13 mouse cellular contexts compared by ENCODE assay signal in the genomic region with DNA sequence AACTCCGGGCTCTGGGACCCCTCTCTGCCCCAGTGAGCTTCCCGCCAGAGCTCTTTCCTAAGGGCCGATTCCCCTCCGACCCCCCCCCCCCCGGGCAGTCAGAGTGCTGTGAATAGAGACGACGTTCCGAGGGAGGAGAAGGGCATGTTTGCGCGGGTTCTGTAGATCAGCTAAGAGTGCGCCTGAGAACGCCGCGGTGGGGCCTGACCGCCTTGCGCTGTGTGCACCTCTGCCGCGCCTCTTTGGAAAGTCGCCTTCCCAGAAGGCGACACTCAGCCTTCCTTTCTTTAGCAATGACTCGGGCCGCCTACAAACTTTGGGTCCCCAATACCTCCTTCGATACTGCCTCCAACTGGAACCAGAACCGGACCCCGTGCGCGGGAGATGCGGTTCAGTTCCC. TPM values are rescaled to one million over a fixed set of nuclear protein-coding genes. Genes with fewer than 3 reads are reported as not detected.
DNase-seq lines count a peak whose midpoint lies in the region; ATAC-seq and TF ChIP-seq lines count a peak whose summit lies in the region.
"Had no signal": no experiment of that assay in that cellular context is flagged by ENCODE, and none has a peak within 500 bp of the region (broad histone marks: within the 10 kb centered on the region; RNA-seq: fewer than 3 reads in every experiment).

No protein-coding gene starts in this region.

- H3K9ac ChIP-seq in hindbrain, embryonic 13.5 days = no peak overlapping the region
- H3K9ac ChIP-seq in limb, embryonic 12.5 days (replicated peaks) = no peak overlapping the region
- H3K9ac ChIP-seq: neural tube, embryonic 13.5 days had no signal

- H3K36me3 ChIP-seq in hindbrain, embryonic 10.5 days = 0 out of 2 replicates have a peak, but pooled peaks cover 3% of the 10 kb centered on the region
- H3K36me3 ChIP-seq in hindbrain, embryonic 13.5 days = no peaks in the 10 kb centered on the region
- no peaks in the 10 kb centered on the region for H3K36me3 ChIP-seq in testis, adult 2 months (ENCODE audit: control insufficient read depth, insufficient read depth, low read length)
- 0 out of 2 replicates have a peak, but pooled peaks cover 4% of the 10 kb centered on the region for H3K36me3 ChIP-seq in limb, embryonic 12.5 days
- H3K36me3 ChIP-seq: neural tube, embryonic 13.5 days had no signal

- ATAC-seq in hindbrain, embryonic 13.5 days (ENCODE audit: low FRiP score) = no peak
- no peak for ATAC-seq in limb, embryonic 12.5 days (ENCODE audit: insufficient number of reproducible peaks, insufficient read depth, low FRiP score, low TSS enrichment, low read depth)
- no peak for ATAC-seq in megakaryocyte progenitor cell, adult 5-6 weeks (replicated peaks; ENCODE audit: poor library complexity)

- DNase-seq in hindbrain, embryonic 10.5 days (ENCODE audit: low spot score) = no peak
- no peak for DNase-seq in testis, postnatal 10 days (ENCODE audit: low spot score)
- no peak for DNase-seq in thymus, postnatal 0 days (ENCODE audit: low spot score)
- DNase-seq in adrenal gland, adult 8-10 months = no peak
- DNase-seq: right cerebral cortex, postnatal 4 days; thymus, postnatal 14 days had no signal

- peaks cover 79% of the 10 kb centered on the region for H3K27me3 ChIP-seq in hindbrain, embryonic 10.5 days (ENCODE audit: insufficient read depth, poor library complexity, severe bottlenecking)
- H3K27me3 ChIP-seq in hindbrain, embryonic 13.5 days = peaks cover 83% of the 10 kb centered on the region
- H3K27me3 ChIP-seq in testis, adult 2 months (ENCODE audit: control insufficient read depth, insufficient read depth, low read length) = no peaks in the 10 kb centered on the region
- H3K27me3 ChIP-seq in limb, embryonic 12.5 days = peaks cover 83% of the 10 kb centered on the region
- H3K27me3 ChIP-seq: CH12.LX had no signal

- TF ChIP-seq CTCF in testis, adult 2 months (IDR thresholded peaks at IDR 0.05; ENCODE audit: control insufficient read depth, insufficient read depth, insufficient replicate concordance, low read depth, low read length) = no peak

- H3K4me3 ChIP-seq in hindbrain, embryonic 10.5 days = peak overlapping the region; percentile 29
- no peak overlapping the region for H3K4me3 ChIP-seq in hindbrain, embryonic 13.5 days
- H3K4me3 ChIP-seq in testis, adult 2 months (ENCODE audit: control insufficient read depth, low read depth, low read length) = peak overlapping the region; percentile 63
- peak overlapping the region; percentile 17; the same call in 1 of the 2 replicates for H3K4me3 ChIP-seq in limb, embryonic 12.5 days (replicated peaks)
- H3K4me3 ChIP-seq: neural tube, embryonic 13.5 days had no signal

- H3K4me2 ChIP-seq in hindbrain, embryonic 13.5 days = no peak overlapping the region
- peak overlapping the region; percentile 32 for H3K4me2 ChIP-seq in limb, embryonic 12.5 days
- H3K4me2 ChIP-seq: neural tube, embryonic 13.5 days had no signal

- H3K9me3 ChIP-seq in hindbrain, embryonic 10.5 days = no peaks in the 10 kb centered on the region
- no peaks in the 10 kb centered on the region for H3K9me3 ChIP-seq in hindbrain, embryonic 13.5 days
- no peaks in the 10 kb centered on the region for H3K9me3 ChIP-seq in limb, embryonic 12.5 days
- H3K9me3 ChIP-seq: neural tube, embryonic 13.5 days had no signal

- H3K27ac ChIP-seq in hindbrain, embryonic 10.5 days = no peak overlapping the region
- H3K27ac ChIP-seq in hindbrain, embryonic 13.5 days = no peak overlapping the region
- H3K27ac ChIP-seq in testis, adult 2 months (ENCODE audit: control insufficient read depth, insufficient read depth, low read depth, low read length) = no peak overlapping the region
- H3K27ac ChIP-seq in limb, embryonic 12.5 days = no peak overlapping the region
- H3K27ac ChIP-seq: macrophage; neural tube, embryonic 13.5 days had no signal

- H3K4me1 ChIP-seq in hindbrain, embryonic 10.5 days (replicated peaks) = peaks cover 66% of the 10 kb centered on the region
- H3K4me1 ChIP-seq in hindbrain, embryonic 13.5 days (replicated peaks) = peaks cover 25% of the 10 kb centered on the region
- peaks cover 27% of the 10 kb centered on the region for H3K4me1 ChIP-seq in testis, adult 2 months (ENCODE audit: control insufficient read depth, insufficient read depth, low read length)
- H3K4me1 ChIP-seq in limb, embryonic 12.5 days (replicated peaks) = peaks cover 31% of the 10 kb centered on the region

- WGBS in hindbrain, embryonic 10.5 days = 8% methylated on average over 28 of the region's 28 CpGs
- WGBS in hindbrain, embryonic 13.5 days = 5% methylated on average over 28 of the region's 28 CpGs
- 8% methylated on average over 28 of the region's 28 CpGs for WGBS in limb, embryonic 12.5 days

- no peak for TF ChIP-seq POLR2A in testis, adult 2 months (IDR thresholded peaks at IDR 0.05; ENCODE audit: control insufficient read depth, low read depth, low read length)

RNA-seq across cellular contexts. Expression of a gene that starts 0.5 kb away (rescaled TPM):
- polyA plus RNA-seq in hindbrain, embryonic 10.5 days (2016; fragmentation: Nextera tagmentation; extraction: Ambion mirVana) = 0.10 and 0.30 TPM in 2 replicates
- 5.6 and 6.5 TPM in 2 replicates for polyA plus RNA-seq in hindbrain, embryonic 13.5 days (2015; fragmentation: Nextera tagmentation; extraction: Ambion mirVana)
- polyA plus RNA-seq in testis, adult 2 months (2012; rRNA removed) = 14.4 and 17.1 TPM in 2 replicates
- 0.20 and 0.74 TPM in 2 replicates for polyA plus RNA-seq in limb, embryonic 12.5 days (2016; fragmentation: Nextera tagmentation; extraction: Ambion mirVana)
- 0.93 and 1.0 TPM in 2 replicates for polyA plus RNA-seq in thymus, postnatal 0 days (2015; fragmentation: Nextera tagmentation; extraction: Ambion mirVana)
- total RNA-seq in adrenal gland, adult 8-10 months (2022) = under 1 TPM in 1 of 4 experiments, not detected in 3; 0.32 TPM
- not detected in 2 replicates for total RNA-seq in megakaryocyte progenitor cell, adult 5-6 weeks (2015)
- not detected in 2 replicates for total RNA-seq in megakaryocyte progenitor cell, adult 5-6 weeks (2017)
- polyA plus RNA-seq: macrophage had no signal
